Mouse (Mus musculus) liver, adult 2 months (tissue): ENCODE data around the gene Mbtps1. TPM values are rescaled to one million over a fixed set of nuclear protein-coding genes. Genes with fewer than 3 reads are reported as not detected.

Source experiments
- DNase-seq: peaks from one replicate; pipeline ENCODE4 v3.0.0-alpha.2; 2011; ENCODE audit warnings: low read depth, low spot score; ENCODE audit errors: extremely low read depth
- H3K27ac ChIP-seq: fragments of 200-500 bp; replicated peaks from 2 replicates; pipeline ENCODE4 v1.5.1; 2012; ENCODE audit warnings: low read depth, mild to moderate bottlenecking, control low read depth, inconsistent platforms, low read length; ENCODE audit not compliant: insufficient read depth
- H3K27me3 ChIP-seq: fragments of 200-500 bp; 2 replicates; pipeline ENCODE4 v1.6.1; 2012; ENCODE audit warnings: mild to moderate bottlenecking, moderate library complexity, low read length, inconsistent platforms; ENCODE audit not compliant: control insufficient read depth, insufficient read depth
- H3K36me3 ChIP-seq: fragments of 200-500 bp; 2 replicates; pipeline ENCODE4 v1.6.1; 2012; ENCODE audit warnings: low read length, inconsistent platforms; ENCODE audit not compliant: control insufficient read depth, insufficient read depth
- H3K4me1 ChIP-seq: fragments of 200-500 bp; 2 replicates; pipeline ENCODE4 v1.6.1; 2011; ENCODE audit warnings: low read length; ENCODE audit not compliant: control insufficient read depth, insufficient read depth
- H3K4me3 ChIP-seq: fragments of 200-500 bp; 2 replicates; pipeline ENCODE4 v1.5.1; 2011; ENCODE audit warnings: low read depth, mild to moderate bottlenecking, control low read depth, low read length, moderate library complexity; ENCODE audit not compliant: insufficient read depth
- H3K79me2 ChIP-seq: fragments of 200-500 bp; 2 replicates; pipeline ENCODE4 v1.6.1; 2012; ENCODE audit warnings: inconsistent platforms, mild to moderate bottlenecking, low read length, moderate library complexity; ENCODE audit not compliant: control insufficient read depth, insufficient read depth
- H3K9ac ChIP-seq: fragments of 200-500 bp; 2 replicates; pipeline ENCODE4 v1.6.1; 2012; ENCODE audit warnings: low read depth, mild to moderate bottlenecking, control low read depth, inconsistent platforms, low read length
- CTCF ChIP-seq: fragments of 200-500 bp; IDR thresholded peaks from 2 replicates; pipeline ENCODE4 v1.5.1; 2011; ENCODE audit warnings: low read depth, low read length, control low read depth
- POLR2A ChIP-seq: fragments of 200-500 bp; IDR thresholded peaks from 2 replicates; pipeline ENCODE4 v1.6.1; 2011; ENCODE audit warnings: low read length, control low read depth; ENCODE audit not compliant: insufficient read depth; ENCODE audit errors: extremely low read depth
- WGBS: fragments of 180-500 bp; shearing (Covaris S2); methylation state at CpG from one replicate; pipeline ENCODE4 v1.1.7; 2018; 5-methylcytosine and 5-hydroxymethylcytosine counted together
- polyA plus RNA-seq: library from polyadenylated mRNA; depleted of rRNA; stranded (reverse); fragments of >200 nt; gene quantifications from 2 replicates; pipeline ENCODE4 v1.2.3, GENCODE M21; 2012
- total RNA-seq: library from RNA; depleted of rRNA; stranded (reverse); fragments of >200 nt; gene quantifications from 2 replicates; pipeline ENCODE4 v1.2.3, GENCODE M21; 2014

Mbtps1 gene
- total and polyA plus RNA-seq, 2 experiments, result 30.4 to 31.9 TPM

- 88% methylated on average over 7 of the region's 7 CpGs for WGBS
- Histone ChIP-seq H3K27me3 (no peaks in the 10 kb centered on the region), H3K79me2 (peaks cover 12% of the 10 kb centered on the region; the same call in 1 of the 2 replicates), H3K4me3 (no peak overlapping the region), H3K27ac (no peak overlapping the region), H3K4me1 (0 out of 2 replicates have a peak, but pooled peaks cover under 1% of the 10 kb centered on the region), H3K9ac (no peak overlapping the region), H3K36me3 (peaks cover 5% of the 10 kb centered on the region; the same call in 1 of the 2 replicates)
- DNase-seq, result no peak
- TF ChIP-seq CTCF (no peak), POLR2A (no peak)
Measured at GRCm38 (mm10) chr8:119568951-119569350, 10.4 kb upstream of the Mbtps1 start.

GRCm38 (mm10) chr8:119568251-119568650 is 9.7 kb upstream of the Mbtps1 start:
- H3K27me3 ChIP-seq, result no peaks in the 10 kb centered on the region
- no peak overlapping the region for H3K27ac ChIP-seq
- H3K36me3 ChIP-seq, result peaks cover 6% of the 10 kb centered on the region; the same call in 1 of the 2 replicates
- no peak overlapping the region for H3K4me3 ChIP-seq
- no peak for TF ChIP-seq POLR2A
- TF ChIP-seq CTCF, result no peak
- no peaks in the 10 kb centered on the region for H3K4me1 ChIP-seq
- peaks cover 12% of the 10 kb centered on the region; the same call in 1 of the 2 replicates for H3K79me2 ChIP-seq
- WGBS, result 88% methylated on average over 9 of the region's 9 CpGs
- no peak for DNase-seq
- no peak overlapping the region for H3K9ac ChIP-seq

- 88% methylated on average over 11 of the region's 11 CpGs for WGBS
- no peak overlapping the region for H3K27ac ChIP-seq
- no peak overlapping the region for H3K4me3 ChIP-seq
- no peak for DNase-seq
- H3K9ac ChIP-seq, result no peak overlapping the region
- no peaks in the 10 kb centered on the region for H3K27me3 ChIP-seq
- TF ChIP-seq POLR2A (no peak), CTCF (no peak)
- peaks cover 9% of the 10 kb centered on the region; the same call in 1 of the 2 replicates for H3K36me3 ChIP-seq
- H3K4me1 ChIP-seq, result no peaks in the 10 kb centered on the region
- peaks cover 4% of the 10 kb centered on the region; the same call in 1 of the 2 replicates for H3K79me2 ChIP-seq
Measured at GRCm38 (mm10) chr8:119566367-119566766, 7.8 kb upstream of the Mbtps1 start.

- no peak for DNase-seq
- Histone ChIP-seq H3K4me3 (no peak overlapping the region), H3K27me3 (no peaks in the 10 kb centered on the region), H3K27ac (no peak overlapping the region), H3K9ac (no peak overlapping the region), H3K36me3 (peaks cover 9% of the 10 kb centered on the region; the same call in 1 of the 2 replicates), H3K4me1 (0 out of 2 replicates have a peak, but pooled peaks cover 4% of the 10 kb centered on the region), H3K79me2 (no peaks in the 10 kb centered on the region)
- WGBS, result 93% methylated on average over 14 of the region's 14 CpGs
- no peak for TF ChIP-seq CTCF
- no peak for TF ChIP-seq POLR2A
Measured at GRCm38 (mm10) chr8:119563849-119564251, 5.3 kb upstream of the Mbtps1 start.

GRCm38 (mm10) chr8:119559402-119559720 is 826 bp upstream of the Mbtps1 start:
- Histone ChIP-seq H3K27me3 (no peaks in the 10 kb centered on the region), H3K4me1 (peaks cover 21% of the 10 kb centered on the region), H3K27ac (peak overlapping the region; percentile 75), H3K4me3 (peak overlapping the region; percentile 40; the same call in 1 of the 2 replicates), H3K9ac (peak overlapping the region; percentile 74; the same call in 1 of the 2 replicates), H3K36me3 (peaks cover 5% of the 10 kb centered on the region; the same call in 1 of the 2 replicates), H3K79me2 (peaks cover 18% of the 10 kb centered on the region; the same call in 1 of the 2 replicates)
- WGBS, result 79% methylated on average over 6 of the region's 6 CpGs
- DNase-seq, result no peak
- TF ChIP-seq CTCF, result no peak

- Histone ChIP-seq H3K4me1 (peaks cover 24% of the 10 kb centered on the region), H3K79me2 (peaks cover 27% of the 10 kb centered on the region; the same call in 1 of the 2 replicates), H3K27me3 (no peaks in the 10 kb centered on the region), H3K27ac (peak overlapping the region; percentile 87), H3K36me3 (peaks cover 2% of the 10 kb centered on the region; the same call in 1 of the 2 replicates), H3K4me3 (peak overlapping the region; percentile 80), H3K9ac (peak overlapping the region; percentile 94)
- WGBS, result under 1% methylated on average over 55 of the region's 55 CpGs
- TF ChIP-seq POLR2A, result peak; percentile 40
- TF ChIP-seq CTCF, result no peak
- DNase-seq, result peak; percentile 51
Measured at GRCm38 (mm10) chr8:119557821-119558602, 523 bp downstream of the Mbtps1 start.
